Mouse (Mus musculus) ES-Bruce4 (cell line): ENCODE results near the gene Xxylt1. TPM values are rescaled to one million over a fixed set of nuclear protein-coding genes. Genes with fewer than 3 reads are reported as not detected.

ENCODE experiments used
- H3K27ac ChIP-seq: 2 replicates; pipeline ENCODE4 v1.5.1; 2012; ENCODE audit warnings: low read length, inconsistent platforms; ENCODE audit not compliant: insufficient read depth
- H3K27me3 ChIP-seq: 2 replicates; pipeline ENCODE4 v1.6.1; 2012; ENCODE audit warnings: mild to moderate bottlenecking, low read length, inconsistent platforms; ENCODE audit not compliant: control insufficient read depth, poor library complexity, insufficient read depth, severe bottlenecking
- H3K36me3 ChIP-seq: 2 replicates; pipeline ENCODE4 v1.6.1; 2012; ENCODE audit warnings: inconsistent platforms, mild to moderate bottlenecking, low read length, moderate library complexity; ENCODE audit not compliant: control insufficient read depth, poor library complexity, insufficient read depth, severe bottlenecking
- H3K4me1 ChIP-seq: one replicate; pipeline ENCODE4 v1.8.1; 2011; ENCODE audit warnings: low read length; ENCODE audit not compliant: control insufficient read depth, insufficient read depth
- H3K4me3 ChIP-seq: 2 replicates; pipeline ENCODE4 v1.5.1; 2011; ENCODE audit warnings: low read depth, mild to moderate bottlenecking, low read length
- H3K9ac ChIP-seq: 2 replicates; pipeline ENCODE4 v1.6.1; 2012; ENCODE audit warnings: low read depth, mild to moderate bottlenecking, inconsistent platforms; ENCODE audit not compliant: poor library complexity, severe bottlenecking
- H3K9me3 ChIP-seq: replicated peaks from 2 replicates; pipeline ENCODE4 v1.6.1; 2012; ENCODE audit warnings: mild to moderate bottlenecking, low read length, inconsistent platforms; ENCODE audit not compliant: control insufficient read depth, poor library complexity, insufficient read depth, severe bottlenecking
- CTCF ChIP-seq: IDR thresholded peaks from one replicate; pipeline ENCODE4 v1.8.1; 2011; ENCODE audit warnings: low read depth, low read length
- EP300 ChIP-seq: IDR thresholded peaks from 2 replicates; pipeline ENCODE4 v1.6.1; 2011; ENCODE audit warnings: low read depth, low read length; ENCODE audit not compliant: insufficient read depth
- POLR2A ChIP-seq: IDR thresholded peaks from one replicate; pipeline ENCODE4 v1.8.1; 2011; ENCODE audit warnings: low read length; ENCODE audit not compliant: insufficient read depth
- polyA plus RNA-seq: library from polyadenylated mRNA; stranded (reverse); fragments of >200 nt; gene quantifications from 2 replicates; pipeline ENCODE4 v1.2.4, GENCODE M21; 2011; ENCODE audit warnings: low read depth; ENCODE audit not compliant: missing spikeins, insufficient read depth, insufficient read length

The Xxylt1 gene
- polyA plus RNA-seq, 1 experiment: 15.7 TPM

DNA sequence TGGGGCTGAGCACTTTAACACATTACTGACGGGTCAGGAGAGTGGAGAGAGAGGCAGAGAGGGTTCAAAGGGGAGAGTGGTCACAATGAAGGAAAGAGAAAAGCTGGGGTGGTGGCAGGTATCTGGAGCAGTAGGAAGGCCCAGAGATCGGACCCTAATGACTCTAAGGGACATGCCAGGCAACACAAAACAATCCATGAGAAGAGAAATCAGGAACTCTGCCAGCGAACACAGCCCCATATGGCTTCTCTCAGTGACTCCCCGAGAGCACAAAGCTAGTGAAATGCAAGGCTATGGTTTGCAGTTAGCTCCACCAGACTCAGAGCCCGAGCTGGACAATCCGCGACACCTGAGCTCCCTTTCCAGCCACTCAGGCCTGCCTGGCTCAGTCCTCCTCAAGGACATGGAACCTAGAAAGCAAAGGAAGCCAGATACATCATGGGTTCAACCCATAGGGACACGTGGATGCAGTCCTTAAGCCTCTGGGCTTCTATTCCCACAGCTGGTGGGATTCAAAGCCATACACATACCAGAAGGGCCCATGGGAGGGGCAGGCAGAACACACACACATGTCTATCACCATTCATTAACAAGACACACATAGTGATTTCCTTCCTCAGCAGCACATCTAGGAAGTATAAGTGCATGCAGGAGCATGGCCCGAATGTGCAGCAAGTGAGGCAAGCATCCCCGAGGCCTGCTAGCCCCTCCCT, 33.9 kb downstream of the Xxylt1 start:
- H3K27ac ChIP-seq: no peak overlapping the region
- TF ChIP-seq POLR2A (no peak), EP300 (no peak), CTCF (no peak)

DNA sequence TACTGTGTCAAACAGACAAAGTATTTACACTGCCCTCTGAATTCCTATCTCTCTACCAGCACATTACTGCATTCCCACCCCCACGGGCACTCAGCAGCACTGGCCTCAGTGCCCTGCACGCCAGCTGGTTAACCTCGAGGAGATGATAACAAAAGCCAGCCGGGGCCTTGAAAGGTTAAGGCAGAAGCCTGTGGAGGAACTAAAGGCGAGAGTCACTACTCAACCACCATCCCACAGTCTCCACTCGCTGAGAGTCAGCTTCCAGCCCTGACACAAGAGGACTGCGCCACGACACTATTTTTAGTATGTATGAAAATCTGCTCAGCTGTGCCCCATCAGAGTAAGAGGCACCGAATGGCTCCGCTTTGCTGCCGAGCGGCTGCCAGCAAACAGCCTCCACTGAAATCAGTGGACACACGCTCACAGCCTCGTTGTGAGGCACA, 35.0 kb downstream of the Xxylt1 start:
- H3K36me3 ChIP-seq: no peaks in the 10 kb centered on the region
- no peaks in the 10 kb centered on the region for H3K9me3 ChIP-seq
- no peaks in the 10 kb centered on the region for H3K27me3 ChIP-seq
- no peak overlapping the region for H3K27ac ChIP-seq
- no peak overlapping the region for H3K4me3 ChIP-seq
- no peaks in the 10 kb centered on the region for H3K4me1 ChIP-seq
- TF ChIP-seq POLR2A (no peak), CTCF (no peak), EP300 (no peak)
- no peak overlapping the region for H3K9ac ChIP-seq

More for the DNA sequence above, 33.9 kb downstream of the Xxylt1 start:
- H3K9me3 ChIP-seq: no peaks in the 10 kb centered on the region
- H3K36me3 ChIP-seq: no peaks in the 10 kb centered on the region
- H3K4me3 ChIP-seq: no peak overlapping the region
- H3K27me3 ChIP-seq: no peaks in the 10 kb centered on the region
- H3K9ac ChIP-seq: no peak overlapping the region
- H3K4me1 ChIP-seq: no peaks in the 10 kb centered on the region

DNA sequence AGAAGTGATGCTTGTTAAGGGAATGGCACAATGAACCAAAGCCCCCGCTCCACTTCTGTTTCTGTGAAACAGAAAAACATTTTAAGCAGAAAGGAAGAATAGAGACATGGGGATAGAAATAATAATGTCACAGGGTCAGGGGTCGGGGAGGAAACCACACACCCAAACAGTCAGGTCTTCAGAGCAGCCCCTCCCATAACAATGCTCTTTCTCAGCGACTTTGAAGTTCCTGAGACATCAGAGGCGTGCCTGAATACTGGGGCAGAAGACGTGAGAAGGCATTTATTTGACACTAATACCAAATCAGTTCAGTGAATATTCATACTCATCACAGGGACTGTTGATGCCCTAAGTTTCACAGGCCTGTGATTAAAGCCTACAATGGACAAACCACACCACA, 36.0 kb downstream of the Xxylt1 start:
- Histone ChIP-seq H3K9ac (no peak overlapping the region), H3K36me3 (no peaks in the 10 kb centered on the region), H3K27ac (no peak overlapping the region), H3K4me3 (no peak overlapping the region), H3K9me3 (no peaks in the 10 kb centered on the region), H3K27me3 (no peaks in the 10 kb centered on the region), H3K4me1 (no peaks in the 10 kb centered on the region)
- no peak for TF ChIP-seq EP300
- no peak for TF ChIP-seq POLR2A
- TF ChIP-seq CTCF: no peak

DNA sequence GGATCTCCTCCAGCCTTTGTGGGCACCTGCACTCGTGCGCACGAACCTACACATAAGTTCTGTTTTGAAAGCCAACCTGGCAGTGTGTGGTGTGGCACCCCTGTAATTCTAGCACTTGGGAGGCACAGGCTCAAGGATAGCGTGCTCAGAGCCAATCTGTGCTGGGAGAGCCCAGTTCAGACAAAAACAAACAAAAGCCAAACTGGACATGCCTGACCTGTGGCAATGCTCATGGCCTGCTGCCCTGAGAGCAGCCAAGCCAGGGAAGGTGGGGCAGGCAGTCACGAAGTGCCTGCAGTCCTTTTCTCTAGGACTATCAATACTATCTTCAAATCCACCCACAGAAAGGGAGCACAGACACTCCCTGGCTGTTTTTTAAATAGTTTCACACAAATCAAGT, 38.1 kb downstream of the Xxylt1 start:
- no peaks in the 10 kb centered on the region for H3K9me3 ChIP-seq
- H3K4me1 ChIP-seq: no peaks in the 10 kb centered on the region
- no peak overlapping the region for H3K27ac ChIP-seq
- no peak overlapping the region for H3K9ac ChIP-seq
- H3K36me3 ChIP-seq: no peaks in the 10 kb centered on the region
- no peak overlapping the region for H3K4me3 ChIP-seq
- H3K27me3 ChIP-seq: no peaks in the 10 kb centered on the region
- no peak for TF ChIP-seq EP300
- no peak for TF ChIP-seq POLR2A
- no peak for TF ChIP-seq CTCF

DNA sequence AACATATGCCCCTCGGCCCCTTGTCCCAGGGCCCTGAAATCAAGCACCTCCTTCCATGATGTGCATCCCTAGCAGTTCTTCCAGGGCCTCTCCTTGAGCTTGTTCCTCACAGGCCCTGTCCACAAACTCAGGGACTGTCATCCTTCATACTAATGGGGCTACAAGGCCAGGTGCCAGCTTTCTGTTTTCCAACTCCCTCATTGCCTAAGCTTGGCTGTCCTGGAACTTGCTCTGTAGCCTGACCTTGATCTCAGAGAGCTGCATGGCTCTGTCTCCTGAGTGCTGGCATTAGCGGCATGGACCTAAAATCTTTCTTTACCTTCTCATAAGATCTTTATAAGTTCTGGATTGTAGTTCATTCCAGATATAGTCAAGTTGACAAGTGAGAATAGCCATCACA, 39.7 kb downstream of the Xxylt1 start:
- Histone ChIP-seq H3K4me1 (no peaks in the 10 kb centered on the region), H3K9me3 (no peaks in the 10 kb centered on the region), H3K4me3 (no peak overlapping the region), H3K9ac (no peak overlapping the region), H3K27me3 (no peaks in the 10 kb centered on the region), H3K36me3 (no peaks in the 10 kb centered on the region), H3K27ac (no peak overlapping the region)
- no peak for TF ChIP-seq EP300
- no peak for TF ChIP-seq CTCF
- TF ChIP-seq POLR2A: no peak

DNA sequence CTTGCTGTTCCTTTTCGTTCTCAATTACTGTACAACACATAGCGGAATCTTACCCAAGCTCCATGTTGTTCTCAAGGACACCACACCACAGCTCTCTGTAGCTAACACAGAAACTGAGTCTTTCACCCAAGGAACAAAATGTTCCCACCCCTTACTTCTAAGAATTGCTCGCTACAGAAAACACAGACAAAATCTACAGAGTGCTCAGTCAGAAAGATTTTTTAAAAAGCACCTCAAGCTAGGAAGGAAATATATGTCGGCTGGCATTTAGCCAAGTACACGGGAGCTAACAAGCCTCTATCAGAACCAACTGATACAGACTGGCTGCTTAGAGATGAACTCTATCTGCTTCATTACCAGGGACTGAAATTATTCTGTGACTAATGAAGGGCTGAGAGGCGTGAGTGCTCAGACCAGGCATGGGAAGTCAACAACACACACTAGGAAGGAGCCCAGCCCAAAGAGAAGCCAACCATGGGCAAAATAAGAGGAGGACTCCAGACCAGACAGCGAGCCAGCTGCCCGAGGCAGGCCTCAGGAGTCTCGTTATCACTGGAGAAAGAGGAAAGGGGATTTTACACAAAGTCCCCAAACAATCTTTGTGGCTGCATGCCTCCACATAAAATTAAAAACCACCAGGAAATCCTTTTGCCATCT, 41.3 kb downstream of the Xxylt1 start:
- no peak overlapping the region for H3K4me3 ChIP-seq
- no peak overlapping the region for H3K9ac ChIP-seq
- H3K36me3 ChIP-seq: no peaks in the 10 kb centered on the region
- H3K27me3 ChIP-seq: no peaks in the 10 kb centered on the region
- H3K27ac ChIP-seq: no peak overlapping the region
- H3K9me3 ChIP-seq: no peaks in the 10 kb centered on the region
- H3K4me1 ChIP-seq: no peaks in the 10 kb centered on the region
- TF ChIP-seq EP300 (no peak), POLR2A (no peak), CTCF (no peak)
